Mouse (Mus musculus) liver, embryonic 14.5 days (tissue): ENCODE measurements at regions not wholly inside any gene's neighbourhood (a gene's known extent, or its start where the extent isn't known, plus 50 kb on each side); places are given as distances from the start of the nearest gene placed in this dataset.

Experiments used
- CTCF ChIP-seq: IDR thresholded peaks from 2 replicates; pipeline ENCODE4 v1.5.1; 2016; ENCODE audit warnings: antibody characterized with exemption, low read depth, control low read depth
- EP300 ChIP-seq: IDR thresholded peaks from 2 replicates; pipeline ENCODE4 v1.6.1; 2016; ENCODE audit warnings: antibody characterized with exemption, low read depth

DNA sequence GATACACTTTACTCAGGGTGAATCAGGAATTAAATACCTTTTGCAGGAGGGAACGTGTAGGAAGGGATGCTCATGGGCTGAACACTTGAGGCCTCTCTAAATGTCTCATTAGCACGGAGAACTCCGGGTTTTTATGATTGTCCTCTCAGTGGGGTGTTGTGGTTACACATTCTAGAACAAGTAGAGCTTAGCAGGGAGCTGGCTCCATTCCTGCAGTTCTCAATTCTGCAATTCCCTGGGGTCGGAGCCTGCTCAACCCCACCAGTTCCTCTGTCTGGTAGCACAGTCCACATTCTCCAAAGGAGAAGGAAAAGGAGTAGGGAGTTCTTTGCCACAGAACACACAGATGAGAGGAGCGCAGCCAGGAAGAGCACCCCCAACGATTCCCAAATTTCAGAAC is 409.9 kb downstream of the Nedd1 start:
- TF ChIP-seq CTCF (no peak), EP300 (no peak)
